Mouse (Mus musculus): Measurements from ENCODE around the gene Kcna3. TPM values are rescaled to one million over a fixed set of nuclear protein-coding genes. Genes with fewer than 3 reads are reported as not detected.

Gene Kcna3
- 29.2 and 35.2 TPM in 2 replicates for polyA plus RNA-seq (2015; fragmentation: Nextera tagmentation; extraction: Ambion mirVana)

GRCm38 (mm10) chr3:107035521-107036457 is at the start of gene Kcna3:
Gene Kcna3 (plus strand): TSS chr3:107036169.
- DNase-seq (ENCODE audit: low spot score) = peak; percentile 81

GRCm38 (mm10) chr3:106991334-106991733 is 44.6 kb upstream of the Kcna3 start:
- DNase-seq (ENCODE audit: low spot score) = no peak

GRCm38 (mm10) chr3:106995347-106995746 is 40.6 kb upstream of the Kcna3 start:
- DNase-seq (ENCODE audit: low spot score) = no peak

GRCm38 (mm10) chr3:106996186-106996585 is 39.8 kb upstream of the Kcna3 start:
- no peak for DNase-seq (ENCODE audit: low spot score)

- no peak for DNase-seq (ENCODE audit: low spot score)
These were observed 37.6 kb upstream of the Kcna3 start for GRCm38 (mm10) chr3:106998370-106998769.

GRCm38 (mm10) chr3:107000165-107000564 is 35.8 kb upstream of the Kcna3 start:
- DNase-seq (ENCODE audit: low spot score) = no peak

GRCm38 (mm10) chr3:107002249-107003123 is 33.5 kb upstream of the Kcna3 start:
- DNase-seq (ENCODE audit: low spot score) = no peak

- no peak for DNase-seq (ENCODE audit: low spot score)
These were observed 26.5 kb upstream of the Kcna3 start for GRCm38 (mm10) chr3:107009329-107010076.

- no peak for DNase-seq (ENCODE audit: low spot score)
These were observed 17.7 kb upstream of the Kcna3 start for GRCm38 (mm10) chr3:107018286-107018685.

- no peak for DNase-seq (ENCODE audit: low spot score)
These were observed 4.4 kb upstream of the Kcna3 start for GRCm38 (mm10) chr3:107031547-107031946.

- no peak for DNase-seq (ENCODE audit: low spot score)
These were observed 1.2 kb upstream of the Kcna3 start for GRCm38 (mm10) chr3:107034776-107035175.

GRCm38 (mm10) chr3:107036458-107037039 is 580 bp downstream of the Kcna3 start:
- peak; percentile 34 for DNase-seq (ENCODE audit: low spot score)

GRCm38 (mm10) chr3:107037105-107037504 is 1.1 kb downstream of the Kcna3 start:
- no peak for DNase-seq (ENCODE audit: low spot score)

- peak; percentile 27 for DNase-seq (ENCODE audit: low spot score)
These were observed 1.7 kb downstream of the Kcna3 start for GRCm38 (mm10) chr3:107037536-107038155.

- DNase-seq (ENCODE audit: low spot score) = peak; percentile 72
These were observed 2.2 kb downstream of the Kcna3 start for GRCm38 (mm10) chr3:107038156-107038536.

- peak; percentile 71 for DNase-seq (ENCODE audit: low spot score)
These were observed 2.8 kb downstream of the Kcna3 start for GRCm38 (mm10) chr3:107038661-107039223.

GRCm38 (mm10) chr3:107039306-107039705 is 3.3 kb downstream of the Kcna3 start:
- peak; percentile 44 for DNase-seq (ENCODE audit: low spot score)

- DNase-seq (ENCODE audit: low spot score) = no peak
These were observed 4.4 kb downstream of the Kcna3 start for GRCm38 (mm10) chr3:107040408-107040807.

- DNase-seq (ENCODE audit: low spot score) = no peak
These were observed 5.7 kb downstream of the Kcna3 start for GRCm38 (mm10) chr3:107041718-107042117.

GRCm38 (mm10) chr3:107061468-107061867 is 25.5 kb downstream of the Kcna3 start:
- peak; percentile 15 for DNase-seq (ENCODE audit: low spot score)
